Mouse (Mus musculus) neural tube, embryonic 13.5 days (tissue): ENCODE data around the gene Lrrc63. TPM values are rescaled to one million over a fixed set of nuclear protein-coding genes. Genes with fewer than 3 reads are reported as not detected.
"Not testable (repeated sequence)": the region's sequence is repeated elsewhere in the genome, so short reads cannot be mapped to it uniquely, and the experiment has no call there.

ENCODE experiments used
- ATAC-seq: fragments of 200-750 bp; cut with Nextera tagmentation; 2 replicates; pipeline ENCODE4 v1.8.0; 2017; ENCODE audit warnings: low read depth, mild to moderate bottlenecking, moderate TSS enrichment, moderate library complexity
- H3K27ac ChIP-seq: fragments of 300-500 bp; sonication (generic); replicated peaks from 2 replicates; pipeline ENCODE4 v1.5.1; 2015; ENCODE audit warnings: moderate library complexity, mild to moderate bottlenecking, inconsistent platforms
- H3K27me3 ChIP-seq: fragments of 300-500 bp; sonication (generic); 2 replicates; pipeline ENCODE4 v1.6.1; 2015; ENCODE audit warnings: mild to moderate bottlenecking, inconsistent platforms
- H3K36me3 ChIP-seq: fragments of 300-500 bp; sonication (generic); 2 replicates; pipeline ENCODE4 v1.6.1; 2015; ENCODE audit warnings: mild to moderate bottlenecking, inconsistent platforms
- H3K4me1 ChIP-seq: fragments of 300-500 bp; sonication (generic); replicated peaks from 2 replicates; pipeline ENCODE4 v1.6.1; 2015; ENCODE audit warnings: inconsistent platforms
- H3K4me2 ChIP-seq: fragments of 300-500 bp; sonication (generic); 2 replicates; pipeline ENCODE4 v1.6.1; 2015; ENCODE audit warnings: inconsistent platforms, mild to moderate bottlenecking, moderate library complexity
- H3K4me3 ChIP-seq: fragments of 300-500 bp; sonication (generic); 2 replicates; pipeline ENCODE4 v1.5.1; 2015; ENCODE audit warnings: mild to moderate bottlenecking, inconsistent platforms
- H3K9ac ChIP-seq: fragments of 300-500 bp; sonication (generic); 2 replicates; pipeline ENCODE4 v1.6.1; 2015; ENCODE audit warnings: moderate library complexity, mild to moderate bottlenecking, inconsistent platforms
- H3K9me3 ChIP-seq: fragments of 300-500 bp; sonication (generic); 2 replicates; pipeline ENCODE4 v1.6.1; 2016; ENCODE audit warnings: inconsistent platforms
- WGBS: fragments of 180-500 bp; shearing (Covaris S2); methylation state at CpG from one replicate; pipeline ENCODE4 v1.1.7; 2015; 5-methylcytosine and 5-hydroxymethylcytosine counted together
- polyA plus RNA-seq: library from polyadenylated mRNA; unstranded; fragments of >200 nt; fragmentation: Nextera tagmentation; extraction: Ambion mirVana; gene quantifications from 2 replicates; pipeline ENCODE4 v1.2.1, GENCODE M21; 2015

Gene Lrrc63
- polyA plus RNA-seq, 1 experiment from 2014 or later, result not detected

DNA sequence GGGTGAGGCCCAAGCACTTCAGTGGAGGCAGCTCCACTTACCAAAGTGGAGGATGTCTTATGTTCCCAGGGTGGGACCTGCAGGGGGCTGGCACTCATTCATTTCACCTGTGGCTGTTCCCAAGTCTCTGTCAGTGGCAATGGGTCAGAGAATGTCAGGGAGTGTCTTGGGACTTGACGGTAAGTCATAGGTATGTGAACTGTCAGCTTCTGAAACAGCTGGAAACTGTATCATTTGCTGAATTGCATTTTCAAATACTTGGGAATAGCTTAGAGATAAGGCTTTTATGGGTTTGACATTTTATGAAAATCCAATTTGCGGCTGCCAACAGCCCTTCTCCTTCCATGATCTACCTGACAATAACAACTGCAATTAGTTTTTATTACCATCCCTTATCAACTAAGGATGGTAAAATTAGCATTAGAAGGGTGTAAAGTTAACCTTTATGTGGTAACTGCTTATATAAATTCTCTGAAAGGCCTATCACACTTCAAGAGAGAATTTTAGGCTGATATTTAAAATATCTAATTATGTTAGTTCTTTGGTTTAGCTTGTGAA is 35.0 kb upstream of the Lrrc63 start:
- no peak for ATAC-seq
- Histone ChIP-seq H3K27ac (no peak overlapping the region), H3K4me2 (no peak overlapping the region), H3K4me3 (no peak overlapping the region), H3K4me1 (no peaks in the 10 kb centered on the region), H3K9ac (no peak overlapping the region), H3K27me3 (no peaks in the 10 kb centered on the region), H3K9me3 (no peaks in the 10 kb centered on the region), H3K36me3 (no peaks in the 10 kb centered on the region)
- WGBS, result 63% methylated on average over 2 of the region's 2 CpGs

DNA sequence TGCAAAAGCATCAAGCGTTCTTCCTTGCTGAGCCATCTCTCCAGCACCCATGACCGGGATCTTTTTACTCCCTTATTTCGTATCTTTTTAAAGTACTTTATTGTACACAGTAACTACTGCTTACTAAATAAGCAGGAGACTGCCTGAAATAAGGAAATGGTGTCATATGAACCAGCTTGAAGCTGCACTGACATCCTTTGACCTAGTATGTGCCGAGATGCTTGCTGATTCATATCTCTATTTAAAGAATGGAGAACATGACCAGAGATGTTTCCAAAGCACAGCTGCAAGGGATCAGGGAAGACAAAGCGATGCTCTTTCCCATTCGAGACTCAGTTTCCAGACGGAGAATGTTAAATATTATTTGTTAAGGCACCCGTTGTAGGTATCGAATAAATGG is 33.7 kb upstream of the Lrrc63 start:
- H3K9me3 ChIP-seq, result no peaks in the 10 kb centered on the region
- 93% methylated on average over 9 of the region's 9 CpGs for WGBS
- no peak overlapping the region for H3K4me3 ChIP-seq
- H3K36me3 ChIP-seq, result no peaks in the 10 kb centered on the region
- no peaks in the 10 kb centered on the region for H3K4me1 ChIP-seq
- H3K27ac ChIP-seq, result no peak overlapping the region
- no peaks in the 10 kb centered on the region for H3K27me3 ChIP-seq
- no peak overlapping the region for H3K4me2 ChIP-seq
- H3K9ac ChIP-seq, result no peak overlapping the region
- no peak for ATAC-seq

DNA sequence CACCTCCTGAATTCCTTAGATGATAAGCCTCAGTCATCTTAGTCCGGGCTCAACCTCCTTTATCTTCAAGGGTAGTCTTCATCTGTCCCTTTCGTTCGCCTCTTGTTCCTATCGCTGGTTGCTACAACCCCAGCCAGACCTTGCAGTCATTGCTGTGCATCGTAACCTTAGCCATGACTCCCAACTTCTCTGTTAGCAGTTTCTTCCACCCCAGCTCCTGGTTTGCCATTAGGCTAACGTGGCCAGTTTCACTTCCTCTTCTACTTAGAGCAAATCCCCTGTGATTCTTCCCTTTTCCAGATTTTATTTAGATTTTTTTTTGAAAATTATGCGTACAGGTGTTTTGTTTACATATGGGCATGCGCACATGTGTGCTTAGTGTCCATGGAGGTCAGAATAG is 33.2 kb upstream of the Lrrc63 start:
- H3K9ac ChIP-seq, result no peak overlapping the region
- no peak overlapping the region for H3K4me2 ChIP-seq
- H3K27ac ChIP-seq, result no peak overlapping the region
- WGBS, result 90% methylated on average over 8 of the region's 8 CpGs
- H3K4me1 ChIP-seq, result no peaks in the 10 kb centered on the region
- no peak overlapping the region for H3K4me3 ChIP-seq
- H3K9me3 ChIP-seq, result no peaks in the 10 kb centered on the region
- no peak for ATAC-seq
- H3K36me3 ChIP-seq, result no peaks in the 10 kb centered on the region
- no peaks in the 10 kb centered on the region for H3K27me3 ChIP-seq

DNA sequence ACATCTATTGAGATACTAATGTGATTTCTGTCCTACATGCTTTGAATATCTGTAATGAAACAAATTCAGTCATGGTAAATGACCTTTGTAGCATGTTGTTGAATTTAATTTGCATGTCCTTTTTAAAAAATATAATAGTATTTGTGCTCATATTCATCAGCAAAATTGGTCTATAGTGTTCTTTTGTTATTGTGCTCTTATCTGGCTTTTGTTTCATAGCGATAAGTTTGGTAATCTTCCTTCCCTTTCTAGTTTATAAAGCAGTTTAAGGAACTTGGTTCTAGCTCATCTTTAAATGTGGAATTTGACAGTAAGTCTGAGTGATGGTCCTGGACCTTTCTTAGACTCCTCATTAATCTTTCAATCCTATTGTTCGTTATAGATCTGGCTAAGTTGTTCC is 28.7 kb upstream of the Lrrc63 start:
- H3K9me3 ChIP-seq, result no peaks in the 10 kb centered on the region
- H3K4me2 ChIP-seq, result no peak overlapping the region
- no peak for ATAC-seq
- H3K27ac ChIP-seq, result no peak overlapping the region
- no peaks in the 10 kb centered on the region for H3K36me3 ChIP-seq
- no peaks in the 10 kb centered on the region for H3K27me3 ChIP-seq
- WGBS, result 93% methylated on average over 2 of the region's 2 CpGs
- no peak overlapping the region for H3K4me3 ChIP-seq
- H3K4me1 ChIP-seq, result no peaks in the 10 kb centered on the region
- no peak overlapping the region for H3K9ac ChIP-seq

DNA sequence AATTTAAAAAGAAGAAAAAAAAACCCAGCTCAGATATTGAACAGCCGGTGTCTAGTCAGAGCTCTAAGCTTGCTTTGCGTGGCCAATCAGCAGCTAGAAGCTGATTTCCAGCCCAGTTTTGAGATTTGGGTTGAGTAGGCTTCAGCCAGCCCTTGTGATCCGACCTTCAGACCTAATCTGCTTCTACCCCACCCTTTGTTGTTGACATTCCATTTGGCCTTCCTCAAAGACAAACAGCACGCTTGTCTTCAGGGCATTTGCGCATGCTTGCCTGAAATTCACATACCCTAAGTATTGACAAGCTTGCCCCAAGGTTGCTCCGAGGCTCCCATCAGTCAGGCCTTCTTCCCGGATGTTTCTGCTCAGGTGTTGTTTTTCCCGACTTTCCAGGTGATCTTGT is 23.8 kb upstream of the Lrrc63 start:
- Histone ChIP-seq H3K9ac (no peak overlapping the region), H3K36me3 (no peaks in the 10 kb centered on the region), H3K4me1 (no peaks in the 10 kb centered on the region), H3K4me3 (no peak overlapping the region), H3K4me2 (no peak overlapping the region), H3K27ac (no peak overlapping the region), H3K27me3 (no peaks in the 10 kb centered on the region), H3K9me3 (no peaks in the 10 kb centered on the region)
- no peak for ATAC-seq
- 86% methylated on average over 8 of the region's 8 CpGs for WGBS

DNA sequence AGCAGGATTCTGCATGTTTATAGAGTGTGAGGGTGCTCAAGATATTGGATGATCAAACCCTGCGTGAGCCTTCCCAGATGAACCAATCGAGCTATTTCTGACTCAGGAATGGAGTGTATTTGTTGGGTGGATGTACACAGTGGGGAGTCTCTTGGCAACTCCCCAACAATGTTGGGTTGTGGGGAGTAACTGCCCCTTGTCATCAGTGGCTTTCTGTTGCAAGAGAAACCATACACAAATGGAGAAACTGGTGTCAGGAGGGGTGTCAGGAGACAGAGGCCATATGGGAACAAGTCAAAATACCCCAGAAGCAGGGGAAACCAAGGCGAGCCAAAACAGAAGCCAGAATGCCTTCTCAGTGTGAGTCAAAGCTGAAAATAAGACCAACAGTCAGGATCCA is 20.5 kb upstream of the Lrrc63 start:
- Histone ChIP-seq H3K36me3 (no peaks in the 10 kb centered on the region), H3K4me2 (no peak overlapping the region), H3K4me3 (no peak overlapping the region), H3K27me3 (no peaks in the 10 kb centered on the region), H3K9ac (no peak overlapping the region), H3K27ac (no peak overlapping the region), H3K9me3 (no peaks in the 10 kb centered on the region), H3K4me1 (no peaks in the 10 kb centered on the region)
- WGBS, result 87% methylated on average over 3 of the region's 3 CpGs
- no peak for ATAC-seq

DNA sequence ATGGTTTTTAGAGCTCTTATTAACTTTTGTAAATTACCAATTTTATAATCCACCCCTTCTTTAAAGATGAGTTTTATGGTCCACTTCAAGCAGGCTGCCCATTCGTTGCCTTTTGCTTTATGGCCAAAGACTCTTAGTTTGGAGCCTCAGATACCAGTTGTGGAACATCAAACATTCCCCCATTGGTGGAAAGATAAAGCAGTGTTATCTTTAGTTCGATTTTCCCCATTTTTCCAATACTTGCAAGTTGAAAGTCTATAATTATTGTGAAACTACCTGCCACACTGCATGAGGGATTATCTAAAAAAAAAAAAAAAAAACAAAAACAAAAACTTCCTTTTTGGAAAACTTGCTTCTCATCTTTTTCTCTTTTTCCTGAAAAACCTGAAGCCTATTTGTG is 20.0 kb upstream of the Lrrc63 start:
- H3K4me2 ChIP-seq, result no peak overlapping the region
- no peak for ATAC-seq
- H3K27ac ChIP-seq, result no peak overlapping the region
- H3K36me3 ChIP-seq, result no peaks in the 10 kb centered on the region
- 69% methylated on average over 2 of the region's 2 CpGs for WGBS
- no peaks in the 10 kb centered on the region for H3K9me3 ChIP-seq
- no peaks in the 10 kb centered on the region for H3K4me1 ChIP-seq
- H3K27me3 ChIP-seq, result no peaks in the 10 kb centered on the region
- H3K4me3 ChIP-seq, result no peak overlapping the region
- H3K9ac ChIP-seq, result no peak overlapping the region

DNA sequence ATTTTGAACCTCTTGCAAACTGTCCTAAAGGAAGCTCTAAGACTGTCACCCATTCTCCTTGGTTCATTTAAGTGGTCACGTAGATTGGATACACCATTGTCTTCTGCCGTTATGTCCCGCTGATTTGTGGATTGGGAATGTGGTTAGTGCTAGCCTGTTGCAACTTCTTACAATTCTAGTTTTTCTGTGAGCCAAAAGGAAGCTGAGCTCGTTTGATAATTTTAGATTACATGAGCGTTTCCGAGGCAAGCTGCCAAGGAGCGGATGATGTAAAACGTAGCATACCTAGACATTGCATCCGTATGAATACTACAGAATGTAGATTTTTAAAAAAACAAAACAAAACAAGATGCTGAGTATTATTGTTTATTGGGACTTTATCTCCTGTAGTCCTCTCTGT is 17.5 kb upstream of the Lrrc63 start:
- no peak overlapping the region for H3K4me2 ChIP-seq
- no peaks in the 10 kb centered on the region for H3K36me3 ChIP-seq
- H3K27ac ChIP-seq, result no peak overlapping the region
- no peak overlapping the region for H3K4me3 ChIP-seq
- no peak for ATAC-seq
- 77% methylated on average over 9 of the region's 9 CpGs for WGBS
- no peaks in the 10 kb centered on the region for H3K9me3 ChIP-seq
- no peaks in the 10 kb centered on the region for H3K4me1 ChIP-seq
- no peak overlapping the region for H3K9ac ChIP-seq
- H3K27me3 ChIP-seq, result no peaks in the 10 kb centered on the region

DNA sequence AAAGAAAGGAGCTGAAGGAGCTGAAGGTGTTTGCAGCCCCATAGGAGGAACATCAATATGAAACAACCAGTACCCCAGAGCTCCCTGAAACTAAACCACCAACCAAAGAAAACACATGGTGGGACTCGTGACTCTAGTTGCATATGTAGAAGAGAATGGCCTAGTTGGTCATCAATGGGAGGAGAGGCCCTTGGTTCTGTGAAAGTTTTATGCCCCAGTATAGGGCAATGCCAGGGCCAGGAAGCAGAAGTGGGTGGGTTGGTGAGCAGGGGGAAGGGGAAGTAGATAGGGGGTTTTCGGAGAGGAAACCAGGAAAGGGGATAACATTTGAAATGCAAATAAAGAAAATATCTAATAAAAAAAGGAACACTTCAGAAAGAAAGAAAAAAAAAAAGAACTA is 17.0 kb upstream of the Lrrc63 start:
- H3K9me3 ChIP-seq, H3K4me1 ChIP-seq, H3K9ac ChIP-seq, H3K4me3 ChIP-seq, H3K36me3 ChIP-seq, ATAC-seq, H3K4me2 ChIP-seq, H3K27me3 ChIP-seq, H3K27ac ChIP-seq: not testable (repeated sequence)
- 77% methylated on average over 2 of the region's 2 CpGs for WGBS

DNA sequence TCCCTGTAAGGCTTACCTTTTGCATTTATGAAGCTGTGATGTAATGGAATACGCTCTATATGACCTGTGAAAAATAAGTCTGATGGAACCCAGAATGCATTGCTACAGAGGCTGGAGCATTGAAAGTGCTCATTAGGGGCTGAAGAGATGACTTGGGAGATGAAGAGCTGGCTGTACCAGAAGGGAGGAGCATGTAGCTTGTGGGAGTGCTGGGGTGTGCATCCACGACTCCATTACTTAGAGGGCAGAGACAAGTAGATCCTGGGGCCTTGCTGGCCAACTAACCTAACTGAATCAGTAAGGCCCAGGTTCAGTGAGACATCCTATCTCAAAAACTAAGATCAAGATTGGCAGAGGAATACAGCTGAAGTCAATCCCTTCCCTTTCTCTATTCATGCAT is 8.5 kb upstream of the Lrrc63 start:
- no peak for ATAC-seq
- 87% methylated on average over 2 of the region's 2 CpGs for WGBS

DNA sequence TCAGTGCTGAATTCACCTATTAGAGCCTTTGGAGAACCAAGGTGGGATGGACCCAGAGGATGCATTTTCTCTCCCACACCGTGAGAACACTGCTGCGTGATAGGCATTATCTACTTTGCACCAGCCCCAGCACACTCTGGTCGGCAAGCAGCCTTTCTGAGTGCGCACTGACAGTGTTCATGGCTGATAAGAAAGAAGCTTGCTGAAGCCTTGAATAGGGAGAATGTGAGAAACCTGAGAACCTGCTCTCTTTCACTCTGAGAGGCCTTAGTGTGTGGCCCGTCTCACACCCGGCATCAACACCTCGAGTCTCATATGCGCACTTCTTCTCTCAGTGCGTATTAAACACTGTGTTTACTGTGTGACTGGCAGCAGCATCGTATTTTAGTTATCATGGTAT is 7.8 kb upstream of the Lrrc63 start:
- H3K27me3 ChIP-seq, result no peaks in the 10 kb centered on the region
- H3K9ac ChIP-seq, result no peak overlapping the region
- WGBS, result 86% methylated on average over 10 of the region's 10 CpGs

More for the DNA sequence above, 8.5 kb upstream of the Lrrc63 start:
- H3K36me3 ChIP-seq, result no peaks in the 10 kb centered on the region
- H3K27me3 ChIP-seq, result no peaks in the 10 kb centered on the region
- H3K9me3 ChIP-seq, result no peaks in the 10 kb centered on the region
- no peaks in the 10 kb centered on the region for H3K4me1 ChIP-seq
- no peak overlapping the region for H3K4me2 ChIP-seq
- no peak overlapping the region for H3K27ac ChIP-seq
- no peak overlapping the region for H3K9ac ChIP-seq
- no peak overlapping the region for H3K4me3 ChIP-seq

DNA sequence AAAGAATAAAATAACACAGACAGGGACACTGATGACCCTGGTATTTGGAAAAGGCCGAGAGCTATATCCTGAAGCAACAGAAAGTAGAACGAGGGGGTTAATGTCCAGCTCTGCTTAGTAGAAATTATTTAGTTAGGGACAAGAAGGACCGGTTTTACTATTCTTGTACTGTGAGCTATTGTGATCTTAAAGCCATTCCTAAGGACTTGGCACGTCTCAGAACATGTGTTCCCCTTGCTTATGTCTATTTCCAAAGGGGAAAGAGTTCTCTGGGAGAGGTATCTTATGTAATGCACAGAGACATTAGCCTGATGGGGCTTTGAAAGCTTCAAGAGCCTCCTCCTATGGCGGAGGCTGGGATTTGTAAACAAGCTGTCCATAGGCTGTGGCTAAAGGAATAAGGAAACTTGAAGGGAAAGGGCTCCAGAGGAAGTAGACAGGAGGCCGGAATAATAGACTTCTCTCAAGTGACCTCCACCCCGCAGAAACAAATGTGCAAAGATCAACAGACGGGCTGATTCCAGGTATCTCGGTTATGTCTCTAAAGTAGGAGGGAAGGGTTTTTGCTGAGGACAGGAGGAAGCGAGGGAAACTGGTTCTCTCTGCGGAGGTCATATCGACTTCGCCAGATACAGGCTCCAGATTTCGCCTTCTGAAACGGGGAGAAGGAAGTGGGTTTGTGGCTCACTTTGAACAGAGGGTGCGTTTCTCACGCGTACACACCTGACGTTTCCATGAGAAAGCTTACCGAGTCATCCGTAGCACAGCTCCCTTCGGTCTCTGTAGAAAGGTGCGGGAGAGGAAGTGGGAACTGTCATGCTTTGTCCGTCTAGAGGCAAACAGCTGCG is 5.7 kb upstream of the Lrrc63 start:
- no peak for ATAC-seq
- WGBS, result 77% methylated on average over 25 of the region's 25 CpGs
- H3K27ac ChIP-seq, result no peak overlapping the region

More for the DNA sequence above, 7.8 kb upstream of the Lrrc63 start:
- Histone ChIP-seq H3K27ac (no peak overlapping the region), H3K4me3 (no peak overlapping the region), H3K4me2 (no peak overlapping the region), H3K9me3 (no peaks in the 10 kb centered on the region), H3K4me1 (no peaks in the 10 kb centered on the region), H3K36me3 (no peaks in the 10 kb centered on the region)
- no peak for ATAC-seq

More for the DNA sequence above, 5.7 kb upstream of the Lrrc63 start:
- Histone ChIP-seq H3K27me3 (peaks cover 4% of the 10 kb centered on the region; the same call in 1 of the 2 replicates), H3K4me2 (no peak overlapping the region), H3K4me1 (peaks cover 2% of the 10 kb centered on the region), H3K4me3 (peak overlapping the region; percentile 5; the same call in 1 of the 2 replicates), H3K36me3 (no peaks in the 10 kb centered on the region), H3K9ac (no peak overlapping the region), H3K9me3 (no peaks in the 10 kb centered on the region)
